Mouse (Mus musculus): ENCODE measurements around the gene Nos3. TPM values are rescaled to one million over a fixed set of nuclear protein-coding genes. Genes with fewer than 3 reads are reported as not detected.

Nos3 gene
- polyA plus RNA-seq, 1 experiment from 2014 or later, result 27.3 TPM

DNA sequence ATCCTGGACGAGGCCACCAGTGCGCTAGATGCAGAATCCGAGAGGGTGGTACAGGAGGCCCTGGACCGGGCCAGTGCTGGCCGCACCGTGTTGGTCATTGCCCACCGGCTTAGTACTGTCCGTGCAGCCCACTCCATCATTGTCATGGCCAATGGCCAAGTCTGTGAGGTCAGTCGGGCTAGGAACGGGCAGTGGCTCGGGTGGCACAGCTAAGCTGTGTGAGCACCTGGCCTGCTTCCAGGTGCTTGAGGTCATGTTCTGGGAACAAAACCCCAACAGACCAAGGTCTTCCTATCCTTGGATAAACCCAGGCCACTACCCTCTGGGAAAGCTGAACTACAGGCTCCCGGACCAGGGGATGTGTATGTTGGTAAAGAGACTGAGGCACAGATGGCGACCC, 44.0 kb downstream of the Nos3 start:
- no peaks in the 10 kb centered on the region for H3K4me1 ChIP-seq (ENCODE audit: control insufficient read depth, insufficient read depth, low read length)
- H3K4me3 ChIP-seq (ENCODE audit: low read length), result no peak overlapping the region
- no peak for ATAC-seq (replicated peaks; ENCODE audit: extremely low read depth, insufficient read depth, low FRiP score)
- no peaks in the 10 kb centered on the region for H3K9me3 ChIP-seq (replicated peaks; ENCODE audit: control insufficient read depth, low read length)
- no peak overlapping the region for H3K27ac ChIP-seq (ENCODE audit: low read length)
- H3K9ac ChIP-seq (ENCODE audit: low read length), result no peak overlapping the region
- no peaks in the 10 kb centered on the region for H3K27me3 ChIP-seq (ENCODE audit: control insufficient read depth, insufficient read depth, low read length)
- H3K36me3 ChIP-seq (ENCODE audit: control insufficient read depth, insufficient read depth), result peaks cover 23% of the 10 kb centered on the region
- H3K4me2 ChIP-seq (ENCODE audit: low read depth, low read length), result no peak overlapping the region
- 79% methylated on average over 13 of the region's 13 CpGs for WGBS

DNA sequence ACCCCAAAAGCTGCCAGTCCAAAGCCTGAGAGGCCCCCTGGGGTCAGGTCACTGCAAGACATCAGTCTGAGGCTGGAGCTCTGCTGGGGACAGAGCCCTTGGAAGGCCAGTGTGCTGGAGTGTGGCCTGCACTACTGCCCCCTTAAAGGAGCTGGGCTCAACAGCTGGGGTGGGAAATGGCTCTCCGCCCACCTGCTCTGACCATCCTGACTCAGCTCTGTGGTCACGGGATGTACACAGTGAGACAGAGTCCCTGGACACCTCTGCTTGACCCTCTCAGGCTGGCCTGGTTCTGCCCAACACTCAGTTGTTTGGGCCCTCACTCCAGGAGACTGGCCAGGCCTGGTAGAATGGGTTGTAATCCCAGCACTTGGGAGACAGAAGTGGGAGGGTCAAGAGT, 44.9 kb downstream of the Nos3 start:
- no peaks in the 10 kb centered on the region for H3K9me3 ChIP-seq (replicated peaks; ENCODE audit: control insufficient read depth, low read length)
- H3K27me3 ChIP-seq (ENCODE audit: control insufficient read depth, insufficient read depth, low read length), result no peaks in the 10 kb centered on the region
- no peak overlapping the region for H3K4me3 ChIP-seq (ENCODE audit: low read length)
- no peaks in the 10 kb centered on the region for H3K4me1 ChIP-seq (ENCODE audit: control insufficient read depth, insufficient read depth, low read length)
- H3K9ac ChIP-seq (ENCODE audit: low read length), result no peak overlapping the region
- no peak overlapping the region for H3K27ac ChIP-seq (ENCODE audit: low read length)
- ATAC-seq (replicated peaks; ENCODE audit: extremely low read depth, insufficient read depth, low FRiP score), result no peak
- 82% methylated on average over 2 of the region's 2 CpGs for WGBS
- peaks cover 21% of the 10 kb centered on the region for H3K36me3 ChIP-seq (ENCODE audit: control insufficient read depth, insufficient read depth)
- H3K4me2 ChIP-seq (ENCODE audit: low read depth, low read length), result no peak overlapping the region

DNA sequence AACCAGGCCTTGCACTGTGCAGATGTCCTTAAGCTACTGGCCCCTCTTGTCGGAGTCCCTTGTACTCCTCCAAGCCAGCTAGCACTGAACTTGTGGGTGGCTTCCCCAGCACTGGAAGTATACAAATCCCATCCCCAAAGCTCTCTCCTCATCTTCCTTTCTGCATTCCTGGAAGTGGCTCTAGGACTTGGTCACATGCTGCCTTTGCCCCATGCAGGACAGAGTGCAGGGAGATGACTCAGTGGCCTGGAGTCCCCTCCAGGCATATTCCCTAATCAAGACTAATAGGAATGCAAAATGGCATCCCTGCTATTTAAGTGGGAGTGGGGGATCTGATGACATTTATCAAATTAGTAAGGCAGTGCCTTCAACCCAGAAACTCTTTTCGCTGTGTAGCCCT, 47.5 kb downstream of the Nos3 start:
- Histone ChIP-seq H3K27ac (ENCODE audit: low read length) (no peak overlapping the region), H3K9me3 (replicated peaks; ENCODE audit: control insufficient read depth, low read length) (no peaks in the 10 kb centered on the region), H3K36me3 (ENCODE audit: control insufficient read depth, insufficient read depth) (peaks cover 13% of the 10 kb centered on the region; the same call in 1 of the 2 replicates), H3K4me1 (ENCODE audit: control insufficient read depth, insufficient read depth, low read length) (peaks cover 4% of the 10 kb centered on the region; the same call in 1 of the 2 replicates), H3K27me3 (ENCODE audit: control insufficient read depth, insufficient read depth, low read length) (no peaks in the 10 kb centered on the region), H3K4me3 (ENCODE audit: low read length) (no peak overlapping the region), H3K4me2 (ENCODE audit: low read depth, low read length) (no peak overlapping the region), H3K9ac (ENCODE audit: low read length) (no peak overlapping the region)
- ATAC-seq (replicated peaks; ENCODE audit: extremely low read depth, insufficient read depth, low FRiP score), result no peak
- WGBS, result 75% methylated on average over 2 of the region's 2 CpGs

DNA sequence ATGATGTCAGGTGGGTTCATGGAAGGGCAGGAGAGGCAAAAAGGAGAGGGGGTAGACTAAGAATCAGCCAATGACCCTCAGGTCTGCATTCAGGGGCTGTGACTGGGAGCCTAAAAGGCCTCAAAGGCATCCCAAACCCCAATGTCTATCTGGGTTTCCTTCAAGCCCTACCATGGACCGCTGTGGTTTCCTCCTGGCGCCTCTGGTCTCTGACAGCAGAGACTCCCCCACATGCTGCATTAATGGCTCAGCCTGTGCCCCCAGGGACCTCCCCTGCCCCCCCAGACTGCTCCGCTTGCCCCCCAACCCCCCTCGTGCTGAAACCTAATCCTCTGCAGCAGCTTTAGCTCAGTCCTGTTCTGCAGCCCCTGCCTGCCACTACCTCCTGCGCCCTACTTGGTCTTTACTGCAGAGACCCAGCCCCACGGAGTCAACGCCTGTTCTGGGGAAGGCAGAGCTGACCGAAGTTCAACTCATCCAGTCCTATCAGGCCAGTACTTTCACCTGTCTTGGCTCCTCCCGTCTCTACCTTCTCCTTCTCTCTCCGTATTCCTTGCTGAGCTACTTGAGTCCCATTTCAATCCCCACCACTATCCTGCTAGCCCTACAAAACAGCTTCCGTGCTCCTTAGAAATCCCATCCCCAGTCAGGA, 48.6 kb downstream of the Nos3 start, which contains the start of gene Asic3:
Gene Asic3 (plus strand): TSS at position 351 of the 652 bp plus-strand sequence.
- Histone ChIP-seq H3K9ac (ENCODE audit: low read length) (no peak within 1 kb of the TSS), H3K36me3 (ENCODE audit: control insufficient read depth, insufficient read depth) (peaks cover 3% of the 10 kb centered on the region; the same call in 1 of the 2 replicates), H3K4me2 (ENCODE audit: low read depth, low read length) (no peak within 1 kb of the TSS), H3K27me3 (ENCODE audit: control insufficient read depth, insufficient read depth, low read length) (no peaks in the 10 kb centered on the region), H3K9me3 (replicated peaks; ENCODE audit: control insufficient read depth, low read length) (no peaks in the 10 kb centered on the region), H3K4me3 (ENCODE audit: low read length) (no peak within 1 kb of the TSS), H3K4me1 (ENCODE audit: control insufficient read depth, insufficient read depth, low read length) (peaks cover 4% of the 10 kb centered on the region; the same call in 1 of the 2 replicates), H3K27ac (ENCODE audit: low read length) (no peak within 1 kb of the TSS)
- ATAC-seq (replicated peaks; ENCODE audit: extremely low read depth, insufficient read depth, low FRiP score), result no peak
- WGBS, result 37% methylated on average over 11 of the region's 11 CpGs

DNA sequence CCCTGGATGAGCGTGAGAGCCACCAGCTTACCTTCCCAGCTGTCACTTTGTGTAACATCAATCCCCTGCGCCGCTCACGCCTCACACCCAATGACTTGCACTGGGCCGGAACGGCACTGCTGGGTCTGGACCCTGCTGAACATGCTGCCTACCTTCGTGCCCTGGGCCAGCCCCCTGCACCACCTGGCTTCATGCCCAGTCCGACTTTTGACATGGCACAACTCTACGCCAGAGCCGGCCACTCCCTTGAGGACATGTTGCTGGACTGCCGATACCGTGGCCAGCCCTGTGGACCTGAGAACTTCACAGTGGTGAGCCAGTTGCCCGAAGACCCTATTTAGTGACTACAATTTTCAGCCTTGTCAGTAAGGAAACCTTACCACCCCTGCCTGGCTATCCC, 49.3 kb downstream of the Nos3 start:
- Histone ChIP-seq H3K4me1 (ENCODE audit: control insufficient read depth, insufficient read depth, low read length) (peaks cover 4% of the 10 kb centered on the region; the same call in 1 of the 2 replicates), H3K4me3 (ENCODE audit: low read length) (no peak overlapping the region), H3K9ac (ENCODE audit: low read length) (no peak overlapping the region), H3K9me3 (replicated peaks; ENCODE audit: control insufficient read depth, low read length) (no peaks in the 10 kb centered on the region), H3K27ac (ENCODE audit: low read length) (no peak overlapping the region), H3K4me2 (ENCODE audit: low read depth, low read length) (no peak overlapping the region), H3K36me3 (ENCODE audit: control insufficient read depth, insufficient read depth) (0 out of 2 replicates have a peak, but pooled peaks cover 3% of the 10 kb centered on the region), H3K27me3 (ENCODE audit: control insufficient read depth, insufficient read depth, low read length) (no peaks in the 10 kb centered on the region)
- WGBS, result 78% methylated on average over 13 of the region's 13 CpGs
- no peak for ATAC-seq (replicated peaks; ENCODE audit: extremely low read depth, insufficient read depth, low FRiP score)

DNA sequence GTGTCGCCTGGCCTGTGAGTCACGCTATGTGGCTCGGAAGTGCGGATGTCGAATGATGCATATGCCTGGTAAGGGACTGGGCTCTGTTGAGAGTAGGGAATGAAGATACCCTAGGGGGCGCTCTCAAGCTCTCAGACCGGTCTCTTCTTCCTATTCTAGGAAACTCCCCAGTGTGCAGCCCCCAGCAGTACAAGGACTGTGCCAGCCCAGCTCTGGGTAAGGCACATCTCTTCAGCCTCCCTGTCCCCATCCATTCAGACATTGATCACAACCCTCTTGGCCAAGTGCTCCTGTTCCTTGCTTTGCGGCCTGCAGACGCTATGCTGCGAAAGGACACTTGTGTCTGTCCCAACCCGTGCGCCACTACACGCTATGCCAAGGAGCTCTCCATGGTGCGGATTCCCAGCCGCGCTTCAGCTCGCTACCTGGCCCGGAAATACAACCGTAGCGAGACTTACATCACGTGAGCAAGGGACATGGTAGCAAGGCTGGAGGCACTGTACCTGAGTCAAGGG, 51.7 kb downstream of the Nos3 start:
- H3K9ac ChIP-seq (ENCODE audit: low read length), result no peak overlapping the region
- peak; percentile 53 for ATAC-seq (replicated peaks; ENCODE audit: extremely low read depth, insufficient read depth, low FRiP score)
- peaks cover 7% of the 10 kb centered on the region for H3K36me3 ChIP-seq (ENCODE audit: control insufficient read depth, insufficient read depth)
- no peaks in the 10 kb centered on the region for H3K9me3 ChIP-seq (replicated peaks; ENCODE audit: control insufficient read depth, low read length)
- no peak overlapping the region for H3K4me3 ChIP-seq (ENCODE audit: low read length)
- no peaks in the 10 kb centered on the region for H3K27me3 ChIP-seq (ENCODE audit: control insufficient read depth, insufficient read depth, low read length)
- H3K4me1 ChIP-seq (ENCODE audit: control insufficient read depth, insufficient read depth, low read length), result peaks cover 4% of the 10 kb centered on the region; the same call in 1 of the 2 replicates
- WGBS, result under 1% methylated on average over 21 of the region's 21 CpGs
- no peak overlapping the region for H3K27ac ChIP-seq (ENCODE audit: low read length)
- H3K4me2 ChIP-seq (ENCODE audit: low read depth, low read length), result peak overlapping the region; percentile 28; the same call in 1 of the 2 replicates

DNA sequence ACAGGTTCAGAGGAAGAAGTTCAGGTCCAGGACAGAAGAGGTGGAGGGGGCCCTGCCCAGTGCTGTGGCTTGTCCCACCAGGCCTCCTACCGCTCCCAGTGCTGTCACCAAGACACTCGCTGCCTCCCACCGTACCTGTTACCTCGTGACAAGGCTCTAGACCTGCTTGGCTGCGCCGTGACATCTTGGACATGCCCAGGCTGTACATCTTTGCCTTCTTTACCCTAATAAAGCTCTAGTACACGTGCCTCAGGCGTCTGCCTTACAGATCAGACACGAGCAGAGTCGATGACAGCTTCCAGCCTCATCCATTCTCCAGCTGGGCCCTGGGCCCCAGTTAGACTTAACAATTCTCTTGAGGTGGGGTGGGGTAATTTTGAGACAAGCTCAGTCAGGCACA, 53.0 kb downstream of the Nos3 start:
- WGBS, result 83% methylated on average over 10 of the region's 10 CpGs

DNA sequence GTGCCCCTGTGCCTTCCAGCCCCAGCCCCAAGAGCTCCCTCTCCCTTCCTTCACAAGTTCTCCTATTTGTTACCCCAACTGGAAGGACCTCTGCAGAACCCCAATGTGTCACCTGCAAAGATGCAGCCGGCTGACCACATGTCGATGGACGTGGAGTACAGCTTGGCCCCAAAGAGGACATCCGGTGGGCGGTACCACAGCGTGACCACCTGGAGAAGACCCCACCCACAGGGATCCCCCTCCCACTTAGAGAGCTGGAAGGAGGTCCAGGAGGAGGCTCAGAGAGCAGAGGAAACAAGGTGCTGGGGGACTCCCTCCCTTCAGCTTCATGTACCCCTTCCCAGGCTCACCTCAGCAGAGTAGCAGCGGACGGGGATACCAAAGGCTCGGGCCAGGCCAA, 55.8 kb downstream of the Nos3 start:
- WGBS, result 87% methylated on average over 9 of the region's 9 CpGs

More for the DNA sequence above, 53.0 kb downstream of the Nos3 start:
- Histone ChIP-seq H3K36me3 (ENCODE audit: control insufficient read depth, insufficient read depth) (peaks cover 7% of the 10 kb centered on the region), H3K27ac (ENCODE audit: low read length) (no peak overlapping the region), H3K9me3 (replicated peaks; ENCODE audit: control insufficient read depth, low read length) (no peaks in the 10 kb centered on the region), H3K27me3 (ENCODE audit: control insufficient read depth, insufficient read depth, low read length) (no peaks in the 10 kb centered on the region), H3K4me1 (ENCODE audit: control insufficient read depth, insufficient read depth, low read length) (peaks cover 6% of the 10 kb centered on the region), H3K4me2 (ENCODE audit: low read depth, low read length) (no peak overlapping the region), H3K4me3 (ENCODE audit: low read length) (no peak overlapping the region), H3K9ac (ENCODE audit: low read length) (no peak overlapping the region)
- ATAC-seq (replicated peaks; ENCODE audit: extremely low read depth, insufficient read depth, low FRiP score), result no peak

More for the DNA sequence above, 55.8 kb downstream of the Nos3 start:
- Histone ChIP-seq H3K27ac (ENCODE audit: low read length) (no peak overlapping the region), H3K4me2 (ENCODE audit: low read depth, low read length) (no peak overlapping the region), H3K27me3 (ENCODE audit: control insufficient read depth, insufficient read depth, low read length) (no peaks in the 10 kb centered on the region), H3K9me3 (replicated peaks; ENCODE audit: control insufficient read depth, low read length) (no peaks in the 10 kb centered on the region), H3K9ac (ENCODE audit: low read length) (no peak overlapping the region), H3K36me3 (ENCODE audit: control insufficient read depth, insufficient read depth) (peaks cover 7% of the 10 kb centered on the region), H3K4me3 (ENCODE audit: low read length) (no peak overlapping the region), H3K4me1 (ENCODE audit: control insufficient read depth, insufficient read depth, low read length) (peaks cover 9% of the 10 kb centered on the region)
- no peak for ATAC-seq (replicated peaks; ENCODE audit: extremely low read depth, insufficient read depth, low FRiP score)
